Mouse (Mus musculus) skeletal muscle tissue, adult 2 months (tissue): ENCODE measurements around the gene Plk1.

Experiments
- DNase-seq: peaks from one replicate; pipeline ENCODE4 v3.0.0-alpha.2; 2012; ENCODE audit warnings: low read depth, low spot score

Gene Plk1

GRCm38 (mm10) chr7:122191097-122191496 lies 31.9 kb downstream of the Plk1 start:
- DNase-seq: no peak

- DNase-seq: no peak
Measured at GRCm38 (mm10) chr7:122193919-122194318, 34.7 kb downstream of the Plk1 start.

- DNase-seq: no peak
Measured at GRCm38 (mm10) chr7:122196771-122197170, 37.5 kb downstream of the Plk1 start.

- DNase-seq: peak; percentile 12
Measured at GRCm38 (mm10) chr7:122197306-122197705, 38.1 kb downstream of the Plk1 start.

GRCm38 (mm10) chr7:122199296-122199695 lies 40.1 kb downstream of the Plk1 start:
- peak; percentile 13 for DNase-seq

GRCm38 (mm10) chr7:122203936-122204335 lies 44.7 kb downstream of the Plk1 start:
- no peak for DNase-seq

GRCm38 (mm10) chr7:122206121-122206520 lies 46.9 kb downstream of the Plk1 start:
- DNase-seq: peak; percentile 20

GRCm38 (mm10) chr7:122208276-122209021 lies 49.2 kb downstream of the Plk1 start:
- DNase-seq: peak; percentile 24

- DNase-seq: peak; percentile 25
Measured at GRCm38 (mm10) chr7:122219315-122219801, 60.1 kb downstream of the Plk1 start, which contains the start of gene Chp2. Gene Chp2, plus strand, starts transcription at chr7:122219496.
